Mouse (Mus musculus) heart, postnatal 0 days (tissue): ENCODE measurements around the gene Nrarp.

Experiments
- CTCF ChIP-seq: IDR thresholded peaks from 2 replicates; pipeline ENCODE4 v1.5.1; 2016; ENCODE audit warnings: antibody characterized with exemption, control low read depth, low read depth
- EP300 ChIP-seq: IDR thresholded peaks from 2 replicates; pipeline ENCODE4 v1.6.1; 2016; ENCODE audit warnings: antibody characterized with exemption, low read depth

DNA sequence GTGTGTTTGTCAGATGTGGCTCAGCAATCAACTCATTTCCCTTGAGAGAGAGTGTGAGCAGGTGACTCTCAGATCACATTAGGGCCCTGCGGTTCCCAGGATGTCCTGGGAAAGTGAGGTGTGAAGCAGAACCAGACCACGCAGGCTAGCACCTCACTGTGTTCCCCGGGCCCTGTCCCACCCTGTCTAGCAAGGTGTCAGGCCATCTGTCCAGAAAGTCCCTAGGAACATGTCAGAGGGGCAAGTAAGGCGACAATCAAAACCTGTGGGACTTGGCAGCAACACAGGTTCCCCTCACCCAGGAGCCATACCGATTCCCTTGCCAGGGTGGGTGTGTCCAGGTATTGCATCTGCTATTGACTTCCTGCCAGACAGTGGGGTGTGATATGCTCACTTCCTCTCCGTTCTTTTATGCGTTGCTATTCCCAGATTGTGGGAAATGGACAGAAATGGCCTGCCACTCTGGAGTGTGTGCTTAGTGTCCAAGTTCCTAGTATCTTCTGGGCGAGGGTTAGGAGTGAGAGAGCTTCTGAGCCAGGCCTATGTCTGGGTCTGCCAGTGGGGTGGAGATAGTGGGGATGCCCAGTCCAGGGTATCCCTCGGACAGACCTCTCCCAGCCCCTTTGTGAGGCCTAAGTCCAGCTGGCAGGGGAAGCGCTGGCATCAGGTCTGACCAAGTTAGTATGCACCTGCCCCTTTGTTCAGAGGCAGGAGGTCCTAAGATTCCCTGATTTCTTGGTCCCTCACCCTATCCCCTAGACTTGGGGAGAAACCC, 10.0 kb upstream of the Nrarp start:
- TF ChIP-seq CTCF (no peak), EP300 (no peak)
